Mouse (Mus musculus) embryonic facial prominence, embryonic 10.5 days (tissue): ENCODE results near the gene Ppp1r1a. TPM values are rescaled to one million over a fixed set of nuclear protein-coding genes. Genes with fewer than 3 reads are reported as not detected.

Experiments used
- DNase-seq: peaks from one replicate; pipeline ENCODE4 v3.0.0-alpha.2; 2017; ENCODE audit warnings: low spot score
- H3K27ac ChIP-seq: fragments of 300-500 bp; sonication (generic); replicated peaks from 2 replicates; pipeline ENCODE4 v1.5.1; 2016; ENCODE audit warnings: mild to moderate bottlenecking
- H3K27me3 ChIP-seq: fragments of 300-500 bp; sonication (generic); replicated peaks from 2 replicates; pipeline ENCODE4 v1.6.1; 2016; ENCODE audit warnings: low read depth, mild to moderate bottlenecking; ENCODE audit not compliant: poor library complexity, severe bottlenecking
- H3K36me3 ChIP-seq: fragments of 300-500 bp; sonication (generic); replicated peaks from 2 replicates; pipeline ENCODE4 v1.6.1; 2016; ENCODE audit warnings: mild to moderate bottlenecking, moderate library complexity
- H3K4me1 ChIP-seq: fragments of 300-500 bp; sonication (generic); 2 replicates; pipeline ENCODE4 v1.6.1; 2016
- H3K4me3 ChIP-seq: fragments of 300-500 bp; sonication (generic); 2 replicates; pipeline ENCODE4 v1.5.1; 2016; ENCODE audit warnings: mild to moderate bottlenecking, moderate library complexity
- H3K9me3 ChIP-seq: fragments of 300-500 bp; sonication (generic); 2 replicates; pipeline ENCODE4 v1.6.1; 2016; ENCODE audit warnings: mild to moderate bottlenecking
- WGBS: fragments of 180-500 bp; shearing (Covaris S2); methylation state at CpG from one replicate; pipeline ENCODE4 v1.1.7; 2016; 5-methylcytosine and 5-hydroxymethylcytosine counted together
- polyA plus RNA-seq: library from polyadenylated mRNA; unstranded; fragments of >200 nt; fragmentation: Nextera tagmentation; extraction: Ambion mirVana; gene quantifications from 2 replicates; pipeline ENCODE4 v1.2.1, GENCODE M21; 2016

Ppp1r1a gene
- polyA plus RNA-seq: 14.3 and 16.4 TPM in 2 replicates

- H3K4me1 ChIP-seq: peaks cover 30% of the 10 kb centered on the region
- H3K9me3 ChIP-seq: no peaks in the 10 kb centered on the region
- H3K4me3 ChIP-seq: peak within 1 kb of the TSS; percentile 75
- no peaks in the 10 kb centered on the region for H3K36me3 ChIP-seq
- under 1% methylated on average over 36 of the region's 36 CpGs for WGBS
- peak; percentile 88 for DNase-seq
- H3K27me3 ChIP-seq: peaks cover 65% of the 10 kb centered on the region
- peak within 1 kb of the TSS; percentile 74 for H3K27ac ChIP-seq
These were observed at the start of gene Ppp1r1a for GRCm38 (mm10) chr15:103537822-103538213. Gene Ppp1r1a, minus strand, starts transcription at chr15:103538003.

GRCm38 (mm10) chr15:103585876-103586275 lies 48.1 kb upstream of the Ppp1r1a start:
- H3K4me1 ChIP-seq: no peaks in the 10 kb centered on the region
- no peak for DNase-seq
- H3K36me3 ChIP-seq: no peaks in the 10 kb centered on the region
- H3K27ac ChIP-seq: no peak overlapping the region
- H3K4me3 ChIP-seq: no peak overlapping the region
- H3K9me3 ChIP-seq: no peaks in the 10 kb centered on the region
- H3K27me3 ChIP-seq: no peaks in the 10 kb centered on the region
- WGBS: 85% methylated on average over 2 of the region's 2 CpGs

GRCm38 (mm10) chr15:103564981-103565380 lies 27.2 kb upstream of the Ppp1r1a start, which contains the start of gene Glycam1:
Gene Glycam1, minus strand, starts transcription at chr15:103565081.
- Histone ChIP-seq H3K27me3 (no peaks in the 10 kb centered on the region), H3K27ac (no peak within 1 kb of the TSS), H3K4me3 (no peak within 1 kb of the TSS), H3K36me3 (no peaks in the 10 kb centered on the region), H3K9me3 (no peaks in the 10 kb centered on the region), H3K4me1 (no peaks in the 10 kb centered on the region)
- no peak for DNase-seq

GRCm38 (mm10) chr15:103552096-103552690 lies 14.4 kb upstream of the Ppp1r1a start:
- no peak overlapping the region for H3K4me3 ChIP-seq
- peak; percentile 32 for DNase-seq
- H3K36me3 ChIP-seq: no peaks in the 10 kb centered on the region
- no peaks in the 10 kb centered on the region for H3K27me3 ChIP-seq
- 40% methylated on average over 3 of the region's 3 CpGs for WGBS
- no peak overlapping the region for H3K27ac ChIP-seq
- no peaks in the 10 kb centered on the region for H3K4me1 ChIP-seq
- no peaks in the 10 kb centered on the region for H3K9me3 ChIP-seq

GRCm38 (mm10) chr15:103551053-103551452 lies 13.2 kb upstream of the Ppp1r1a start:
- DNase-seq: no peak
- 43% methylated on average over 1 of the region's 1 CpGs for WGBS
- H3K4me1 ChIP-seq: no peaks in the 10 kb centered on the region
- no peaks in the 10 kb centered on the region for H3K36me3 ChIP-seq
- H3K4me3 ChIP-seq: no peak overlapping the region
- H3K27ac ChIP-seq: no peak overlapping the region
- no peaks in the 10 kb centered on the region for H3K27me3 ChIP-seq
- no peaks in the 10 kb centered on the region for H3K9me3 ChIP-seq

- no peak overlapping the region for H3K4me3 ChIP-seq
- no peak overlapping the region for H3K27ac ChIP-seq
- H3K4me1 ChIP-seq: no peaks in the 10 kb centered on the region
- H3K9me3 ChIP-seq: no peaks in the 10 kb centered on the region
- WGBS: 86% methylated on average over 1 of the region's 1 CpGs
- H3K36me3 ChIP-seq: no peaks in the 10 kb centered on the region
- H3K27me3 ChIP-seq: no peaks in the 10 kb centered on the region
- DNase-seq: no peak
These were observed 11.7 kb upstream of the Ppp1r1a start for GRCm38 (mm10) chr15:103549475-103549874.

GRCm38 (mm10) chr15:103547983-103548382 lies 10.2 kb upstream of the Ppp1r1a start:
- Histone ChIP-seq H3K9me3 (no peaks in the 10 kb centered on the region), H3K36me3 (no peaks in the 10 kb centered on the region), H3K27me3 (no peaks in the 10 kb centered on the region), H3K4me3 (no peak overlapping the region), H3K27ac (no peak overlapping the region), H3K4me1 (no peaks in the 10 kb centered on the region)
- DNase-seq: no peak
- WGBS: 85% methylated on average over 3 of the region's 3 CpGs

GRCm38 (mm10) chr15:103542526-103542925 lies 4.7 kb upstream of the Ppp1r1a start:
- H3K27ac ChIP-seq: no peak overlapping the region
- peak; percentile 3 for DNase-seq
- H3K27me3 ChIP-seq: peaks cover 28% of the 10 kb centered on the region
- peaks cover 18% of the 10 kb centered on the region for H3K4me1 ChIP-seq
- H3K9me3 ChIP-seq: no peaks in the 10 kb centered on the region
- no peaks in the 10 kb centered on the region for H3K36me3 ChIP-seq
- no peak overlapping the region for H3K4me3 ChIP-seq

GRCm38 (mm10) chr15:103540646-103541045 lies 2.8 kb upstream of the Ppp1r1a start:
- Histone ChIP-seq H3K4me1 (peaks cover 30% of the 10 kb centered on the region), H3K27ac (no peak overlapping the region), H3K4me3 (no peak overlapping the region), H3K36me3 (no peaks in the 10 kb centered on the region), H3K27me3 (peaks cover 47% of the 10 kb centered on the region), H3K9me3 (no peaks in the 10 kb centered on the region)
- DNase-seq: no peak
- WGBS: 78% methylated on average over 1 of the region's 1 CpGs

- no peak for DNase-seq
- Histone ChIP-seq H3K36me3 (no peaks in the 10 kb centered on the region), H3K27ac (no peak overlapping the region), H3K4me1 (peaks cover 30% of the 10 kb centered on the region), H3K4me3 (no peak overlapping the region), H3K9me3 (no peaks in the 10 kb centered on the region), H3K27me3 (peaks cover 61% of the 10 kb centered on the region)
- 68% methylated on average over 2 of the region's 2 CpGs for WGBS
These were observed 1.5 kb upstream of the Ppp1r1a start for GRCm38 (mm10) chr15:103539259-103539658.

GRCm38 (mm10) chr15:103537011-103537821 lies 587 bp downstream of the Ppp1r1a start:
- Histone ChIP-seq H3K9me3 (no peaks in the 10 kb centered on the region), H3K36me3 (no peaks in the 10 kb centered on the region), H3K4me1 (peaks cover 30% of the 10 kb centered on the region), H3K27ac (peak overlapping the region; percentile 74), H3K4me3 (peak overlapping the region; percentile 75), H3K27me3 (peaks cover 66% of the 10 kb centered on the region)
- peak; percentile 34 for DNase-seq
- under 1% methylated on average over 37 of the region's 37 CpGs for WGBS

GRCm38 (mm10) chr15:103536456-103536855 lies 1.3 kb downstream of the Ppp1r1a start:
- H3K27me3 ChIP-seq: peaks cover 68% of the 10 kb centered on the region
- H3K27ac ChIP-seq: no peak overlapping the region
- DNase-seq: no peak
- H3K4me1 ChIP-seq: peaks cover 30% of the 10 kb centered on the region
- H3K36me3 ChIP-seq: no peaks in the 10 kb centered on the region
- WGBS: 29% methylated on average over 2 of the region's 2 CpGs
- no peaks in the 10 kb centered on the region for H3K9me3 ChIP-seq
- peak overlapping the region; percentile 75; the same call in 1 of the 2 replicates for H3K4me3 ChIP-seq

GRCm38 (mm10) chr15:103535786-103536185 lies 2.0 kb downstream of the Ppp1r1a start:
- H3K36me3 ChIP-seq: no peaks in the 10 kb centered on the region
- peaks cover 30% of the 10 kb centered on the region for H3K4me1 ChIP-seq

More at GRCm38 (mm10) chr15:103535786-103536185, 2.0 kb downstream of the Ppp1r1a start:
- no peak for DNase-seq
- peaks cover 68% of the 10 kb centered on the region for H3K27me3 ChIP-seq
- no peaks in the 10 kb centered on the region for H3K9me3 ChIP-seq
- WGBS: 69% methylated on average over 1 of the region's 1 CpGs
- no peak overlapping the region for H3K27ac ChIP-seq
- H3K4me3 ChIP-seq: no peak overlapping the region
